ENCODE assay signal across 13 mouse cellular contexts in the genomic region with DNA sequence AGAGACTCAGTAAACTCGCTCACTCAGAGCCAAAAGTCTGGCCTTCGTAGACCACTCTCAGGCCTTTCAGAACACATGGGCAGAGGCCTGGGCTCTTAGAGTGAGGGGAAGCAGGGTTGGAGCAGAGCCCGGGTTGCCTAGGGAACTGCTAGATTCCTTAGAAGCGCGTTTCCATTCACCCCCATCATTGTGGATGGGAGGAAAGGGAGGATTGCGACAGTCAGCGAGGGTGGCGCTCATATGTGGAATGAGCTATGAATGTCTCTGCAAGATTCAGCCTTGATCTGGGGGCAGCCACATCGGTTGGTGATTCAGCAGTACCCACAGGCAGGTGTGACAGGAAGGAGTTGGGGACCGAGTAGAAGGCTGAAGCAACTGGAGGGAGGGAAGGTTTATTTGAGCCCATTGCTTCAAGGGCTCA. TPM values are rescaled to one million over a fixed set of nuclear protein-coding genes. Genes with fewer than 3 reads are reported as not detected.
A peak's percentile ranks its signal among the peaks of the same experiment; 100 is the strongest.
DNase-seq lines count a peak whose midpoint lies in the region; ATAC-seq and TF ChIP-seq lines count a peak whose summit lies in the region.
"Had no signal": no experiment of that assay in that cellular context is flagged by ENCODE, and none has a peak within 500 bp of the region (broad histone marks: within the 10 kb centered on the region; RNA-seq: fewer than 3 reads in every experiment).

No protein-coding gene starts in this region.

- DNase-seq in liver, postnatal 0 days = peak; percentile 5
- no peak for DNase-seq in liver
- DNase-seq in frontal cortex, postnatal 10 days (ENCODE audit: low spot score in 2 of 2) = peak; percentile 34 to 41
- DNase-seq in layer of hippocampus, postnatal 25 days (ENCODE audit: extremely low spot score in 1 of 2, low spot score in 1 of 2) = peak; percentile 20 to 29
- peak; percentile 36 for DNase-seq in right cerebral cortex, postnatal 25 days
- DNase-seq in urinary bladder, postnatal 14 days (ENCODE audit: low spot score) = no peak
- DNase-seq in ovary, postnatal 14 days (ENCODE audit: low spot score) = no peak
- DNase-seq: embryo, embryonic 11 days; heart, postnatal 10 days; kidney, adult 8-10 months; lung, postnatal 14 days had no signal

- TF ChIP-seq CTCF in liver, postnatal 0 days (IDR thresholded peaks at IDR 0.05; ENCODE audit: low read depth) = no peak

- H3K4me1 ChIP-seq in liver, postnatal 0 days (ENCODE audit: insufficient read depth) = no peaks in the 10 kb centered on the region
- H3K4me1 ChIP-seq: limb, embryonic 13.5 days had no signal

- no peak overlapping the region for H3K27ac ChIP-seq in liver, postnatal 0 days (ENCODE audit: low read depth)
- H3K27ac ChIP-seq: limb, embryonic 13.5 days had no signal

- H3K4me3 ChIP-seq in liver, postnatal 0 days (ENCODE audit: low read depth, low read length) = no peak overlapping the region
- H3K4me3 ChIP-seq: limb, embryonic 13.5 days had no signal

- H3K36me3 ChIP-seq in liver, postnatal 0 days (replicated peaks; ENCODE audit: insufficient read depth, low read length) = no peaks in the 10 kb centered on the region
- H3K36me3 ChIP-seq: limb, embryonic 13.5 days had no signal

- no peak for TF ChIP-seq EP300 in liver, postnatal 0 days (IDR thresholded peaks at IDR 0.05; ENCODE audit: low read depth)

- H3K27me3 ChIP-seq in liver, postnatal 0 days (ENCODE audit: insufficient read depth, low read length) = no peaks in the 10 kb centered on the region
- H3K27me3 ChIP-seq: limb, embryonic 13.5 days had no signal

- H3K9me3 ChIP-seq in liver, postnatal 0 days (ENCODE audit: low read length) = no peaks in the 10 kb centered on the region

- H3K9ac ChIP-seq in liver, postnatal 0 days (replicated peaks) = no peak overlapping the region
- H3K9ac ChIP-seq: limb, embryonic 13.5 days had no signal

- 81% methylated on average over 10 of the region's 10 CpGs for WGBS in liver, postnatal 0 days (ENCODE audit: insufficient replicate concordance)

- ATAC-seq in liver, postnatal 0 days = no peak

- no peak overlapping the region for H3K4me2 ChIP-seq in liver, postnatal 0 days (ENCODE audit: low read depth, low read length)
- H3K4me2 ChIP-seq: limb, embryonic 13.5 days had no signal

RNA-seq across cellular contexts. Expression of gene Ccl24, which starts 6.5 kb away (rescaled TPM):
- polyA plus RNA-seq in liver, postnatal 0 days (2015; fragmentation: Nextera tagmentation; extraction: Ambion mirVana) = 25.6 and 28.4 TPM in 2 replicates
- total RNA-seq in layer of hippocampus, postnatal 25 days (2021) = under 1 TPM in 1 of 2 experiments, not detected in 1; 0.54 TPM

RNA-seq across cellular contexts. Expression of gene Ccl26, which starts 16.0 kb away (rescaled TPM):
- polyA plus RNA-seq in liver, postnatal 0 days (2015; fragmentation: Nextera tagmentation; extraction: Ambion mirVana) = not detected in 2 replicates
- not detected for total RNA-seq in layer of hippocampus, postnatal 25 days (2021)
- total RNA-seq: gastrocnemius, postnatal 4 days; heart, postnatal 10 days had no signal
- polyA plus RNA-seq: limb, embryonic 13.5 days had no signal

RNA-seq across cellular contexts. Expression of gene Hip1, which starts 34.4 kb away (rescaled TPM):
- polyA plus RNA-seq in liver, postnatal 0 days (2015; fragmentation: Nextera tagmentation; extraction: Ambion mirVana) = 2.4 and 2.7 TPM in 2 replicates
- total RNA-seq in layer of hippocampus, postnatal 25 days (2021) = 10 to 100 TPM; 37.9 to 39.2 TPM

RNA-seq across cellular contexts. Expression of gene Rhbdd2, which starts 53.1 kb away (rescaled TPM):
- 22.6 and 28.3 TPM in 2 replicates for polyA plus RNA-seq in liver, postnatal 0 days (2015; fragmentation: Nextera tagmentation; extraction: Ambion mirVana)
- total RNA-seq in layer of hippocampus, postnatal 25 days (2021) = 10 to 100 TPM; 80.1 to 81.0 TPM

Comparison
In these comparisons a context has a peak if more than half of its experiments do, and no peak if none do; other contexts are left out.
1. DNase-seq: peak in liver, postnatal 0 days (single experiment), frontal cortex, postnatal 10 days (2 of 2), layer of hippocampus, postnatal 25 days (2 of 2) and right cerebral cortex, postnatal 25 days (single experiment); none in liver (single experiment), urinary bladder, postnatal 14 days (single experiment) and ovary, postnatal 14 days (single experiment).